Mouse (Mus musculus) embryonic facial prominence, embryonic 10.5 days (tissue): ENCODE data around the gene Srprb. TPM values are rescaled to one million over a fixed set of nuclear protein-coding genes. Genes with fewer than 3 reads are reported as not detected.

Source experiments
- polyA plus RNA-seq: library from polyadenylated mRNA; unstranded; fragments of >200 nt; fragmentation: Nextera tagmentation; extraction: Ambion mirVana; gene quantifications from 2 replicates; pipeline ENCODE4 v1.2.1, GENCODE M21; 2016

Srprb gene
- polyA plus RNA-seq, 1 experiment from 2014 or later = 62.8 TPM

Other genes starting within 250 kb of the Srprb start
- gene Slco2a1, start 213.4 kb downstream of the Srprb start, polyA plus RNA-seq = 0.69 and 1.2 TPM in 2 replicates
- 6.8 and 8.4 TPM in 2 replicates for gene Rab6b, start 90.3 kb downstream of the Srprb start, polyA plus RNA-seq
- gene Gm20425, start 28.2 kb upstream of the Srprb start, polyA plus RNA-seq = 0.58 and 0.95 TPM in 2 replicates
- gene Trf, start 28.3 kb upstream of the Srprb start, polyA plus RNA-seq = 21.1 and 23.5 TPM in 2 replicates
- gene 1300017J02Rik, start 102.9 kb upstream of the Srprb start, polyA plus RNA-seq = 2.9 and 4.0 TPM in 2 replicates
- 86.9 and 93.9 TPM in 2 replicates for gene Topbp1, start 103.1 kb upstream of the Srprb start, polyA plus RNA-seq
- 184 and 185 TPM in 2 replicates for gene Cdv3, start 163.7 kb upstream of the Srprb start, polyA plus RNA-seq